Mouse (Mus musculus): ENCODE data around the gene Abhd6.

GRCm38 (mm10) chr14:8028086-8028485 is 25.4 kb downstream of the Abhd6 start:
- TF ChIP-seq MAFK (IDR thresholded peaks at IDR 0.05; ENCODE audit: insufficient read depth, low read depth, low read length) (no peak), ZNF384 (IDR thresholded peaks at IDR 0.05; ENCODE audit: low read depth, low read length) (no peak)

All from ES-E14 (cell line).